Comparison of ENCODE assay signal across 24 mouse cellular contexts in the genomic region with DNA sequence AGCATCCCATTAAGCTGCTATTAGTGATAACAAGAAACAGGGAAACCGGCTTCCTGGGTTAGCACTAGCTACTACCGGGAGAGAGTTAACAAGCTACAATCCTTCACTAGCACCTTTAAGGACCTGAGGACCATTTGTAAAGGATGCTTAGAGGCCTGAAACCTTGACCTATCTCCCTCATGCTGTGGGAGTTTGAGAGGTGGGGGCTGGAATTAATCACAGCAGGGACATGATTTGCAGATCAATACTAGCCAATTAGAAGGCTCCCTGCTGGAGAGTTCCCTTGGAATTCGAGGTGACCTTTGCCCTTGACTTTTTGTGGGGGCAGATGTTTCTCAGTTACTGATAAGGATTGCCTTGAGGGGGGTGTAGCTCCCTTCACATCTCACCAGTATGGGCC.
DNase-seq lines count a peak whose midpoint lies in the region; ATAC-seq lines count a peak whose summit lies in the region.
"Had no signal": no experiment of that assay in that cellular context is flagged by ENCODE, and none has a peak within 500 bp of the region (broad histone marks: within the 10 kb centered on the region; RNA-seq: fewer than 3 reads in every experiment).

No protein-coding gene starts in this region.

- H3K4me3 ChIP-seq in midbrain, embryonic 11.5 days (ENCODE audit: low read depth, low read length) = no peak overlapping the region
- H3K4me3 ChIP-seq in midbrain, embryonic 10.5 days = no peak overlapping the region
- H3K4me3 ChIP-seq in neural tube, embryonic 13.5 days = no peak overlapping the region
- H3K4me3 ChIP-seq in neural tube, embryonic 15.5 days (replicated peaks) = no peak overlapping the region
- no peak overlapping the region for H3K4me3 ChIP-seq in kidney, embryonic 15.5 days (replicated peaks)
- H3K4me3 ChIP-seq: embryonic facial prominence, embryonic 15.5 days; erythroblast, embryonic 14.5 days; forebrain, embryonic 10.5 days; gastrocnemius, adult 2 months; heart, embryonic 10.5 days; hindbrain, embryonic 15.5 days had no signal

- no peaks in the 10 kb centered on the region for H3K9me3 ChIP-seq in midbrain, embryonic 11.5 days (ENCODE audit: control insufficient read depth, low read length)
- H3K9me3 ChIP-seq in midbrain, embryonic 10.5 days (replicated peaks) = no peaks in the 10 kb centered on the region
- H3K9me3 ChIP-seq in neural tube, embryonic 13.5 days = no peaks in the 10 kb centered on the region
- no peaks in the 10 kb centered on the region for H3K9me3 ChIP-seq in neural tube, embryonic 15.5 days (replicated peaks)
- no peaks in the 10 kb centered on the region for H3K9me3 ChIP-seq in kidney, embryonic 15.5 days (replicated peaks)
- H3K9me3 ChIP-seq: embryonic facial prominence, embryonic 15.5 days; forebrain, embryonic 10.5 days; heart, embryonic 10.5 days; hindbrain, embryonic 15.5 days had no signal

- H3K27ac ChIP-seq in midbrain, embryonic 11.5 days (ENCODE audit: low read depth, low read length) = no peak overlapping the region
- H3K27ac ChIP-seq in midbrain, embryonic 10.5 days (replicated peaks) = no peak overlapping the region
- H3K27ac ChIP-seq in neural tube, embryonic 13.5 days (replicated peaks) = 0 out of 2 replicates have a peak overlapping the region, but pooled peaks have one; percentile 2
- H3K27ac ChIP-seq in neural tube, embryonic 15.5 days (replicated peaks) = no peak overlapping the region
- no peak overlapping the region for H3K27ac ChIP-seq in kidney, embryonic 15.5 days
- H3K27ac ChIP-seq: embryonic facial prominence, embryonic 15.5 days; forebrain, embryonic 10.5 days; gastrocnemius, adult 2 months; heart, embryonic 10.5 days; hindbrain, embryonic 15.5 days had no signal

- H3K36me3 ChIP-seq in midbrain, embryonic 11.5 days (ENCODE audit: control insufficient read depth, insufficient read depth, low read length) = no peaks in the 10 kb centered on the region
- H3K36me3 ChIP-seq in midbrain, embryonic 10.5 days = no peaks in the 10 kb centered on the region
- H3K36me3 ChIP-seq in neural tube, embryonic 13.5 days = no peaks in the 10 kb centered on the region
- H3K36me3 ChIP-seq in neural tube, embryonic 15.5 days = no peaks in the 10 kb centered on the region
- H3K36me3 ChIP-seq in kidney, embryonic 15.5 days = no peaks in the 10 kb centered on the region
- H3K36me3 ChIP-seq: embryonic facial prominence, embryonic 15.5 days; forebrain, embryonic 10.5 days; heart, embryonic 10.5 days; hindbrain, embryonic 15.5 days had no signal

- peak; percentile 44; the same call in 1 of the 2 replicates for ATAC-seq in midbrain, embryonic 11.5 days (ENCODE audit: low FRiP score)
- no peak for ATAC-seq in neural tube, embryonic 13.5 days (ENCODE audit: low read depth)
- no peak for ATAC-seq in neural tube, embryonic 15.5 days (ENCODE audit: low FRiP score)
- no peak for ATAC-seq in kidney, embryonic 15.5 days (replicated peaks; ENCODE audit: low FRiP score)
- ATAC-seq: CD4-positive, CD25-positive, alpha-beta regulatory T cell, adult 4 months; forebrain, embryonic 14.5 days; inflammation-experienced regulatory T-cells, adult 6 months had no signal

- no peak overlapping the region for H3K4me2 ChIP-seq in midbrain, embryonic 11.5 days
- no peak overlapping the region for H3K4me2 ChIP-seq in neural tube, embryonic 13.5 days
- H3K4me2 ChIP-seq in neural tube, embryonic 15.5 days = no peak overlapping the region
- H3K4me2 ChIP-seq in kidney, embryonic 15.5 days = no peak overlapping the region
- H3K4me2 ChIP-seq: embryonic facial prominence, embryonic 15.5 days; hindbrain, embryonic 15.5 days had no signal

- DNase-seq in embryo, embryonic 10 days (ENCODE audit: low spot score) = peak; percentile 32
- no peak for DNase-seq in embryo, embryonic 10.5 days (ENCODE audit: low spot score)
- no peak for DNase-seq in midbrain, embryonic 11.5 days (ENCODE audit: low spot score, missing footprints)
- DNase-seq in midbrain, embryonic 10.5 days (ENCODE audit: low spot score) = no peak
- DNase-seq in cerebellum, adult 11-12 months = no peak
- DNase-seq: adrenal gland, adult 8-10 months; adrenal gland, postnatal 36 days; B cell, adult 2 months; cerebellum, adult 8-10 months; cerebellum, postnatal 14 days; gastrocnemius, adult 2 months; gastrocnemius, postnatal 25 days; heart, postnatal 10 days had no signal

- H3K4me1 ChIP-seq in midbrain, embryonic 11.5 days (ENCODE audit: control insufficient read depth, insufficient read depth, low read length) = no peaks in the 10 kb centered on the region
- H3K4me1 ChIP-seq in midbrain, embryonic 10.5 days = peaks cover 10% of the 10 kb centered on the region
- H3K4me1 ChIP-seq in neural tube, embryonic 13.5 days (replicated peaks) = peaks cover 13% of the 10 kb centered on the region; the same call in 1 of the 2 replicates
- H3K4me1 ChIP-seq in neural tube, embryonic 15.5 days = peaks cover 5% of the 10 kb centered on the region; the same call in 1 of the 2 replicates
- peaks cover 10% of the 10 kb centered on the region for H3K4me1 ChIP-seq in kidney, embryonic 15.5 days
- H3K4me1 ChIP-seq: hindbrain, embryonic 15.5 days had no signal

- H3K27me3 ChIP-seq in midbrain, embryonic 11.5 days (ENCODE audit: control insufficient read depth, insufficient read depth, low read length) = no peaks in the 10 kb centered on the region
- H3K27me3 ChIP-seq in midbrain, embryonic 10.5 days (ENCODE audit: low read depth, poor library complexity, severe bottlenecking) = no peaks in the 10 kb centered on the region
- H3K27me3 ChIP-seq in neural tube, embryonic 13.5 days = no peaks in the 10 kb centered on the region
- no peaks in the 10 kb centered on the region for H3K27me3 ChIP-seq in neural tube, embryonic 15.5 days (replicated peaks)
- no peaks in the 10 kb centered on the region for H3K27me3 ChIP-seq in kidney, embryonic 15.5 days
- H3K27me3 ChIP-seq: embryonic facial prominence, embryonic 15.5 days; hindbrain, embryonic 15.5 days had no signal

- WGBS in midbrain, embryonic 11.5 days = 17% methylated on average over 3 of the region's 3 CpGs
- 34% methylated on average over 3 of the region's 3 CpGs for WGBS in midbrain, embryonic 10.5 days
- 18% methylated on average over 3 of the region's 3 CpGs for WGBS in neural tube, embryonic 13.5 days
- WGBS in neural tube, embryonic 15.5 days = 16% methylated on average over 3 of the region's 3 CpGs
- 37% methylated on average over 3 of the region's 3 CpGs for WGBS in kidney, embryonic 15.5 days

- no peak overlapping the region for H3K9ac ChIP-seq in midbrain, embryonic 11.5 days (ENCODE audit: low read length)
- H3K9ac ChIP-seq in neural tube, embryonic 13.5 days = no peak overlapping the region
- no peak overlapping the region for H3K9ac ChIP-seq in neural tube, embryonic 15.5 days (replicated peaks)
- no peak overlapping the region for H3K9ac ChIP-seq in kidney, embryonic 15.5 days
- H3K9ac ChIP-seq: embryonic facial prominence, embryonic 15.5 days; hindbrain, embryonic 15.5 days had no signal
